Mouse (Mus musculus) lung, embryonic 16.5 days (tissue): ENCODE measurements around the gene Nova1. TPM values are rescaled to one million over a fixed set of nuclear protein-coding genes. Genes with fewer than 3 reads are reported as not detected.

ENCODE experiments used
- ATAC-seq: fragments of 200-750 bp; cut with Nextera tagmentation; 2 replicates; pipeline ENCODE4 v1.8.0; 2017; ENCODE audit warnings: low read depth, mild to moderate bottlenecking, moderate library complexity
- H3K27ac ChIP-seq: fragments of 300-500 bp; sonication (generic); 2 replicates; pipeline ENCODE4 v1.5.1; 2014; ENCODE audit warnings: mild to moderate bottlenecking, control low read depth, low read length
- H3K27me3 ChIP-seq: fragments of 300-500 bp; sonication (generic); 2 replicates; pipeline ENCODE4 v1.6.1; 2014; ENCODE audit warnings: low read depth, low read length, mixed read lengths; ENCODE audit not compliant: control insufficient read depth, insufficient read depth
- H3K36me3 ChIP-seq: fragments of 300-500 bp; sonication (generic); 2 replicates; pipeline ENCODE4 v1.6.1; 2014; ENCODE audit warnings: low read length; ENCODE audit not compliant: control insufficient read depth, insufficient read depth
- H3K4me1 ChIP-seq: fragments of 300-500 bp; sonication (generic); replicated peaks from 2 replicates; pipeline ENCODE4 v1.6.1; 2014; ENCODE audit warnings: low read length, mixed read lengths; ENCODE audit not compliant: control insufficient read depth, insufficient read depth
- H3K4me2 ChIP-seq: fragments of 300-500 bp; sonication (generic); 2 replicates; pipeline ENCODE4 v1.6.1; 2014; ENCODE audit warnings: low read depth, low read length, control low read depth
- H3K4me3 ChIP-seq: fragments of 300-500 bp; sonication (generic); 2 replicates; pipeline ENCODE4 v1.5.1; 2014; ENCODE audit warnings: mild to moderate bottlenecking, low read length, control low read depth
- H3K9ac ChIP-seq: fragments of 300-500 bp; sonication (generic); 2 replicates; pipeline ENCODE4 v1.6.1; 2014; ENCODE audit warnings: low read length, control low read depth
- H3K9me3 ChIP-seq: fragments of 300-500 bp; sonication (generic); 2 replicates; pipeline ENCODE4 v1.6.1; 2016; ENCODE audit warnings: low read length; ENCODE audit not compliant: control insufficient read depth
- WGBS: fragments of 180-500 bp; shearing (Covaris S2); extraction: QIAGEN DNeasy Blood & Tissue Kit; methylation state at CpG from one replicate; pipeline ENCODE4 v1.1.7; 2014; 5-methylcytosine and 5-hydroxymethylcytosine counted together
- polyA plus RNA-seq: library from polyadenylated mRNA; unstranded; fragments of >200 nt; fragmentation: Nextera tagmentation; extraction: Ambion mirVana; gene quantifications from 2 replicates; pipeline ENCODE4 v1.2.1, GENCODE M21; 2015

The Nova1 gene
- polyA plus RNA-seq, result 0.98 and 1.0 TPM in 2 replicates

GRCm38 (mm10) chr12:46818856-46819347 lies at the start of gene Nova1:
Gene Nova1 (minus strand): TSS chr12:46818929.
- H3K4me2 ChIP-seq, result peak within 1 kb of the TSS; percentile 94
- peak within 1 kb of the TSS; percentile 73 for H3K9ac ChIP-seq
- H3K36me3 ChIP-seq, result no peaks in the 10 kb centered on the region
- H3K4me1 ChIP-seq, result no peaks in the 10 kb centered on the region
- no peaks in the 10 kb centered on the region for H3K9me3 ChIP-seq
- peak within 1 kb of the TSS; percentile 61 for H3K4me3 ChIP-seq
- no peaks in the 10 kb centered on the region for H3K27me3 ChIP-seq
- peak; percentile 76 for ATAC-seq
- H3K27ac ChIP-seq, result peak within 1 kb of the TSS; percentile 71
- WGBS, result under 1% methylated on average over 8 of the region's 68 CpGs

DNA sequence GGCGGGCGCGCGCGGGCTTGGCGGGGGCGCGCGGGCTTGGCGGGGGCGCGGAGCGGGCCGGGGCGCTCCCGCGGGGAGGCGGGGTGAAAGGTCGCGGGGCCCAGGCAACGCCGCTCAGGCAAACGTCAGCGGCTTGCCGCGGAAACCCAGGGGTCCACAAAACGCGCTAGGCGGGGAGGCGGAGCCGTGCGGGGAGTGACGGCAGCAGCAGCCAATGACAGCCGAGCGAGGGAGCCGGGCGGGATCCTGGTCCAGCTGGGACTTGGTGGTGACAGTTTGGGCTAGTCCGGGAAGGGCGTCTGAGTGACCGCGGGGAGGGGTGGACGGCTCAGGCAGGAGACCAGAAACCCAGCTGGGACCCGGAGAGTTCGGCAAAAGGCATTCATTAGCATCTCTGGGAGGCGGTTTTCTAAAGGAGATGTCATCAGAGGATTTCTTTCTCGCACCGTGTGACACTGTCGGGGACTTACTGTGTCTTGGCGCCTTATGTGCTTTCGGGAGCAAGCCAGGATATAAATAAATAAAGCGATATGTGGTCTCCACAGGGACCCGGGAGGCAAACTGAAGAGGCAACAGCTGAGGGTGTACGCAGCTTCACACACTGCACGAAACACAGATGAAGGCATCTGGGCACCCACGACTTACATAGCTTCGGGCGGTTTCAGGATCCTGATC lies 756 bp upstream of the Nova1 start:
- H3K9ac ChIP-seq, result peak overlapping the region; percentile 73
- H3K27me3 ChIP-seq, result no peaks in the 10 kb centered on the region
- H3K4me2 ChIP-seq, result peak overlapping the region; percentile 94
- no peaks in the 10 kb centered on the region for H3K9me3 ChIP-seq
- H3K4me3 ChIP-seq, result peak overlapping the region; percentile 61
- no peaks in the 10 kb centered on the region for H3K4me1 ChIP-seq
- ATAC-seq, result peak; percentile 98
- WGBS, result under 1% methylated on average over 35 of the region's 57 CpGs
- no peaks in the 10 kb centered on the region for H3K36me3 ChIP-seq
- peak overlapping the region; percentile 71 for H3K27ac ChIP-seq

- H3K9ac ChIP-seq, result peak overlapping the region; percentile 73
- peak overlapping the region; percentile 61 for H3K4me3 ChIP-seq
- H3K9me3 ChIP-seq, result no peaks in the 10 kb centered on the region
- H3K4me1 ChIP-seq, result no peaks in the 10 kb centered on the region
- no peak overlapping the region; the same call in 1 of the 2 replicates for H3K27ac ChIP-seq
- ATAC-seq, result no peak
- H3K27me3 ChIP-seq, result no peaks in the 10 kb centered on the region
- under 1% methylated on average over 54 of the region's 61 CpGs for WGBS
- peak overlapping the region; percentile 94 for H3K4me2 ChIP-seq
- no peaks in the 10 kb centered on the region for H3K36me3 ChIP-seq
Measured at GRCm38 (mm10) chr12:46818021-46818855, 491 bp downstream of the Nova1 start.

DNA sequence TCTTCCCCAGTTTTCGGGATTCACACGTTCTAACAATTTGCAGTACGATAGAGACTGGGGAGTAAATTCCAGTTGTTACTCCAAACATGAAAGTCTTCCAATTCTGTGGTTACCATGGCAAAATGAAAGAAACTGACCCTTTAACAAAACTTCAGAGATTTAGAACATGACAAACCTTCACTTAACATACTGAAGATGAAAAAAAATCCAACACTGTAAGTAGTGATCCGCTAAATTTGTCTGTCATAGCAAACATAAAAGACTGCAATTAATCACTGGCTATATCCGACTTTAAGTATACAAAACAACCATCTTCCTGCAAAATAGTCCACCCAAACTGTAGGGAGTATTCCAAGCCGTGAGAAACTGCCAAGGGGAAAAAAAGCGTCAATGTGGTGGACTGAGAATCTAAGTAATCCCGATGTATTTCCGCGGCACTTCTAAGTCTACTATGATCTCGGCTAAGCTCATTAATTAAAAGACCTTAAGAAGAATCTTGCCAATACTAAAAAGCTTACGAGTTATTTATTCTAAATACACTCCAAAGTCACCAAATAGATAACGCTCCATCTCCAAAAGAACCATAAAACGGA lies 1.4 kb downstream of the Nova1 start:
- Histone ChIP-seq H3K4me3 (peak overlapping the region; percentile 61), H3K9ac (no peak overlapping the region), H3K36me3 (no peaks in the 10 kb centered on the region), H3K27me3 (no peaks in the 10 kb centered on the region), H3K9me3 (no peaks in the 10 kb centered on the region), H3K27ac (no peak overlapping the region), H3K4me1 (no peaks in the 10 kb centered on the region), H3K4me2 (peak overlapping the region; percentile 94)
- no peak for ATAC-seq
- WGBS, result 14% methylated on average over 14 of the region's 14 CpGs

DNA sequence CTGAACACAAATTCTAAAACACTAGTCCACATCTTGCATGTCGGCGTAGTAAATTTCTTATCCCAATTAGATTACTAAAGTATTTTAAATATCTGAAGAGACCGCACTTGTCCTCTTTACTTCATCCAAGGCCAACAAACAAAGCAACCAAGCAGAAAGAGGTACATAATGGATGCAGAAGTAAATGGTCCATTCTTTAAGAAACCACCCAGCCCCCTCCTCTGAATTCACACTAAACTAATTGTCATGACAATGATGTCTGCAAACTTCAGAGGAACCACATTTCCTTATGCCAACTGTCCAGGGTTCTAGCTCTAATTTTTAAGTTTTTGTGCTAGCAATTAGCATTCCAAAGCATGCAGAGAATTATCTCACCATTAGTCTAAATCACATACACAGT lies 2.4 kb downstream of the Nova1 start:
- no peak overlapping the region for H3K4me2 ChIP-seq
- H3K9ac ChIP-seq, result no peak overlapping the region
- no peaks in the 10 kb centered on the region for H3K4me1 ChIP-seq
- H3K9me3 ChIP-seq, result no peaks in the 10 kb centered on the region
- WGBS, result 94% methylated on average over 3 of the region's 3 CpGs
- ATAC-seq, result no peak
- no peaks in the 10 kb centered on the region for H3K36me3 ChIP-seq
- H3K27me3 ChIP-seq, result no peaks in the 10 kb centered on the region
- no peak overlapping the region for H3K27ac ChIP-seq
- no peak overlapping the region for H3K4me3 ChIP-seq

- no peak overlapping the region for H3K4me2 ChIP-seq
- no peaks in the 10 kb centered on the region for H3K4me1 ChIP-seq
- H3K27me3 ChIP-seq, result no peaks in the 10 kb centered on the region
- H3K9me3 ChIP-seq, result no peaks in the 10 kb centered on the region
- no peak overlapping the region for H3K9ac ChIP-seq
- ATAC-seq, result no peak
- 72% methylated on average over 5 of the region's 5 CpGs for WGBS
- no peaks in the 10 kb centered on the region for H3K36me3 ChIP-seq
- no peak overlapping the region for H3K27ac ChIP-seq
- H3K4me3 ChIP-seq, result no peak overlapping the region
Measured at GRCm38 (mm10) chr12:46815697-46816096, 3.0 kb downstream of the Nova1 start.

- Histone ChIP-seq H3K36me3 (no peaks in the 10 kb centered on the region), H3K27me3 (no peaks in the 10 kb centered on the region), H3K4me2 (no peak overlapping the region), H3K9ac (no peak overlapping the region), H3K4me3 (no peak overlapping the region), H3K9me3 (no peaks in the 10 kb centered on the region), H3K4me1 (no peaks in the 10 kb centered on the region), H3K27ac (no peak overlapping the region)
- 88% methylated on average over 4 of the region's 4 CpGs for WGBS
- ATAC-seq, result no peak
Measured at GRCm38 (mm10) chr12:46814820-46815219, 3.9 kb downstream of the Nova1 start.

DNA sequence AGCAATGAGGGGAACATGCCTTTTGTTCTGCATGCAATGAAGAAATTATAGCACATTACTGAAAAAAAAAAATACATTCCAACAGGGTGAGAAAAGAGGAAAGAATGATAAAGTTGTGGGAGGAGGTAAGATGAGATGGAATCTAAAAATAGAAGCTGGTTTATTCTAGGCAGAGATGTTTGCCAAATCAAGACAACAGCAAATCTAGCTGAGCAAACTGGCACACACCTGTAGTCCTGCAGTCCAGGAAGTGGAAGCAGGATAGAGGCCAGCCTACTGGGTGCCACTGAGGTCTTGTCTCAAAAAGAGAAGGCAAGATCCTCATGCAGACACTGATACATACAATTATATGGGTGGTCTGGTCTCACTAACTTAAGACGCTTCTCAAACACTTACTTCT lies 17.4 kb downstream of the Nova1 start:
- no peak overlapping the region for H3K4me3 ChIP-seq
- H3K9ac ChIP-seq, result no peak overlapping the region
- H3K4me1 ChIP-seq, result no peaks in the 10 kb centered on the region
- H3K4me2 ChIP-seq, result no peak overlapping the region
- H3K27ac ChIP-seq, result no peak overlapping the region
- no peak for ATAC-seq
- 91% methylated on average over 1 of the region's 1 CpGs for WGBS
- no peaks in the 10 kb centered on the region for H3K27me3 ChIP-seq
- no peaks in the 10 kb centered on the region for H3K36me3 ChIP-seq
- H3K9me3 ChIP-seq, result no peaks in the 10 kb centered on the region
